Mouse (Mus musculus) intestine, postnatal 0 days (tissue): Measurements from ENCODE around the gene Sgcg. TPM values are rescaled to one million over a fixed set of nuclear protein-coding genes. Genes with fewer than 3 reads are reported as not detected.

Source experiments
- ATAC-seq: fragments of 200-750 bp; cut with Nextera tagmentation; 2 replicates; pipeline ENCODE4 v1.8.0; 2017; ENCODE audit warnings: mild to moderate bottlenecking, moderate TSS enrichment, moderate library complexity
- H3K27ac ChIP-seq: fragments of 300-500 bp; sonication (generic); 2 replicates; pipeline ENCODE4 v1.5.1; 2014; ENCODE audit warnings: mild to moderate bottlenecking, low read depth, low read length, moderate library complexity
- H3K27me3 ChIP-seq: fragments of 300-500 bp; sonication (generic); replicated peaks from 2 replicates; pipeline ENCODE4 v1.6.1; 2014; ENCODE audit warnings: low read length, mixed read lengths; ENCODE audit not compliant: control insufficient read depth, insufficient read depth
- H3K36me3 ChIP-seq: fragments of 300-500 bp; sonication (generic); 2 replicates; pipeline ENCODE4 v1.6.1; 2014; ENCODE audit warnings: mild to moderate bottlenecking, moderate library complexity; ENCODE audit not compliant: control insufficient read depth, insufficient read depth
- H3K4me1 ChIP-seq: fragments of 300-500 bp; sonication (generic); replicated peaks from 2 replicates; pipeline ENCODE4 v1.6.1; 2014; ENCODE audit warnings: antibody characterized with exemption, low read length, mixed read lengths; ENCODE audit not compliant: control insufficient read depth, insufficient read depth
- H3K4me2 ChIP-seq: fragments of 300-500 bp; sonication (generic); replicated peaks from 2 replicates; pipeline ENCODE4 v1.6.1; 2014; ENCODE audit warnings: low read depth, mild to moderate bottlenecking, moderate library complexity
- H3K4me3 ChIP-seq: fragments of 300-500 bp; sonication (generic); 2 replicates; pipeline ENCODE4 v1.5.1; 2014; ENCODE audit warnings: low read depth, low read length
- H3K9ac ChIP-seq: fragments of 300-500 bp; sonication (generic); 2 replicates; pipeline ENCODE4 v1.6.1; 2014; ENCODE audit warnings: mild to moderate bottlenecking, low read depth, low read length
- H3K9me3 ChIP-seq: fragments of 300-500 bp; sonication (generic); 2 replicates; pipeline ENCODE4 v1.6.1; 2016; ENCODE audit warnings: mixed run types; ENCODE audit not compliant: control insufficient read depth
- CTCF ChIP-seq: sonication (generic); IDR thresholded peaks from 2 replicates; pipeline ENCODE4 v1.5.1; 2016; ENCODE audit warnings: low read depth, mild to moderate bottlenecking, control low read depth, antibody characterized with exemption, moderate library complexity
- WGBS: fragments of 180-500 bp; shearing (Covaris S2); extraction: QIAGEN DNeasy Blood & Tissue Kit; methylation state at CpG from one replicate; pipeline ENCODE4 v1.1.7; 2014; 5-methylcytosine and 5-hydroxymethylcytosine counted together
- polyA plus RNA-seq: library from polyadenylated mRNA; unstranded; fragments of >200 nt; fragmentation: Nextera tagmentation; extraction: Ambion mirVana; gene quantifications from 2 replicates; pipeline ENCODE4 v1.2.1, GENCODE M21; 2015

The Sgcg gene
- polyA plus RNA-seq, 1 experiment from 2014 or later, result 2.8 TPM

GRCm38 (mm10) chr14:61171261-61171970 lies 86.9 kb downstream of the Sgcg start:
- no peak overlapping the region for H3K9ac ChIP-seq
- no peak overlapping the region for H3K4me2 ChIP-seq
- H3K36me3 ChIP-seq, result no peaks in the 10 kb centered on the region
- H3K4me3 ChIP-seq, result no peak overlapping the region
- no peaks in the 10 kb centered on the region for H3K9me3 ChIP-seq
- WGBS, result 78% methylated on average over 5 of the region's 5 CpGs
- H3K27me3 ChIP-seq, result no peaks in the 10 kb centered on the region
- H3K4me1 ChIP-seq, result no peaks in the 10 kb centered on the region
- ATAC-seq, result no peak
- TF ChIP-seq CTCF, result no peak
- H3K27ac ChIP-seq, result no peak overlapping the region

Other genes starting within 250 kb of the Sgcg start
- 4.7 and 6.1 TPM in 2 replicates for gene Tnfrsf19, start 212.0 kb downstream of the Sgcg start, polyA plus RNA-seq
- gene Sacs, start 120.0 kb downstream of the Sgcg start, polyA plus RNA-seq, result 0.88 and 1.0 TPM in 2 replicates
- 1.4 and 1.5 TPM in 2 replicates for gene Arl11, start 51.3 kb upstream of the Sgcg start, polyA plus RNA-seq
- gene Ebpl, start 101.9 kb upstream of the Sgcg start, polyA plus RNA-seq, result 11.1 and 12.1 TPM in 2 replicates
- gene Kpna3, start 181.4 kb upstream of the Sgcg start, polyA plus RNA-seq, result 18.9 and 20.0 TPM in 2 replicates